Mouse (Mus musculus): Measurements from ENCODE around the gene Adgrb2.

The Adgrb2 gene

DNA sequence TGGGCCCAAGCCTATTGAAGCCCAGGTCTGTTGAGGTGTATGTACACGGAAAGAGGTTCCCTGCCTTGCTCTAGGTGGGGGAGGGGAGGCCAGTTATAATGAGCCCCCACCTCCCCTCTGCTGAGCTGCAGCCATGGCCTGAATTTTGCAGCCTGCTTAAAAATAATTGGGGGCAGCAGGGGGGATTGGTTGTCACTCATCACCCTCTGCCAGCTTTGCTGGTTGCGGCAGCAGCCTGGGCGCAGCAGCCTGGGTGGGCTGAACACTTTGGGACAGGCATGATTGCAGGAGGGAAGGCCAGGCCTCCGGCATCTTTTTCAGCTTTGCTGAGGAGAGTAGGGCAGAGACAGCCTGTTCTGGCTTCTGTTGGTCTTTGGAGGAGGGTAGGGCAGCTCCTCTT lies 5.3 kb downstream of the Adgrb2 start:
- DNase-seq, result no peak

DNA sequence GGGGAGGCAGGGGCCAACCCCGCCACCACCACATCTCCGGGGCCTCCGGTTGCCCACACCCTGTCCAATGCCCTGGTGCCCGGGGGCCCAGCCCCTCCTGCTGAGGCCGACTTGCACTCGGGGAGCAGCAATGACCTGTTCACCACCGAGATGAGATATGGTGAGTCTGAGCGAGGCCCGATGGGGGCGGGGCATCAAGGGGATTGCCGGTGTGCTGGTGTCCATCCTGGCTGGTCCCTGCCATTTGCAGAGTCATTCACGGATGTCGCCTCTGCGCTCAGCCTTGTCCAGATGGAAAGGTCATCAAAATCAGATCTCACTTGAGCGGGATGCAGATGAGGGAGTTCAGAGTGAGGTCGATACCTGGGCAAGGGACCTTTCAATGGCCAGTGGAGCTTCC lies 8.1 kb downstream of the Adgrb2 start:
- no peak for DNase-seq

- peak; percentile 52 for DNase-seq
These were observed 8.5 kb downstream of the Adgrb2 start for GRCm38 (mm10) chr4:129993213-129993612.

GRCm38 (mm10) chr4:129993944-129994695 lies 9.4 kb downstream of the Adgrb2 start:
- no peak for DNase-seq

- no peak for DNase-seq
These were observed 10.1 kb downstream of the Adgrb2 start for GRCm38 (mm10) chr4:129994728-129995127.

- DNase-seq, result no peak
These were observed 10.6 kb downstream of the Adgrb2 start for GRCm38 (mm10) chr4:129995255-129995654.

DNA sequence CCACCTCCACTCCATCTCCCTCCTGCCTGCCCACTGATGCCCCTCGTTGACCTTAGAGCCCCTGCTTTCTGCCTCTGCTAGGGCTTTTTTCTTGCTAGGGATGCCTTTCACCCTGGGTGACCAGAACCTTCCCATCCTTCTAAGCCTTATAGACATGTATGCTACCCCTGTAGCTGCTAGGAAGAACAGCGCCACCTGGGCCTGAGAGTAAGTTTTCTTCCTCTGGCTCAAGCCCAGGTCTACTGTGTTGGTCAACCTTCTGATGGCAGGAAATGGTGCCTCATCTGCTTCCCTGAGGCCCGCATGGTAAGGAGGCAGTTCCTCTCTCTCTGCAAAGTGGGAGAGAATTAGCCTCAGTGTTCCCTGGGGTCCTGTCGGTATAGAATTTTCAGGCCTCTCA lies 11.3 kb downstream of the Adgrb2 start:
- DNase-seq, result no peak

DNA sequence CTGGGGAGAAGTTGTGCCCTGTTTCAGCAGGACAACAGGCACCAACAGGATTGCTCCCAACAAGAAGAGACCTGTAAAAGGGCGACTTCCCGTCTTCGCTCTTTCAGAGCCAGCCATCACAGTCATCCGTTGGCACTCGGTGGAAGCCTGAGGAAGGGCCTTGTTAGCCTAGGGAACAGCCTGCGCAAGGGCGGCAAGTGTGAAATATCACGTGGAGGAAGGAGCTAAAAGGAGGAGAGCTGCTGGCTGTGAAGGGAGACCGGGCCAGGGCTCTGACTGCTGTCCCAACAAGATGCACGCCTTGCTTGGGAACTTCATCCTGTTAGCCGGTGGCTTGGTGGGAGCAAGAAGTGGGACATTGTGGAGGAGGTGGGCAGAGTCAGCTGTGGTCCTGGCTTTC lies 13.5 kb downstream of the Adgrb2 start:
- no peak for DNase-seq

DNA sequence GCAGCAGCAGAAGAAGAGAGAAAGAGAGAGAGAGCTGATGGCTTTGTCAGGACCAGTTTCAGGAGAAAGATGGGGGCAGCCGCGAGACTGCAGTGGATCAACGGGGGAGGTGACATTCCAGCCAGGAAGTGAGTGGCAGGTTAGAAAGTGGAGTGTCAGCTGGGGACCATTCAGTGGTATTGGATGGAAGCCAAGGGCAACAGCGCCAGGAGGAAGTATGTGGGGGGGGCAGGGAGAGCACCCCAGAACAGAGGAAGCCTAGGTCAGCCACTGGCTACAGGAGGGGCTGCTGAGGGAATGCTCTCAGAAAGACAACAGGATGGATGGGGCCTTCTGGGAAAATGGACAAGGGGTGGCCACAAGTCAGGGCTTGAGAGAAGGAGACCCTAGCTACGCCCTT lies 17.0 kb downstream of the Adgrb2 start:
- DNase-seq, result no peak

DNA sequence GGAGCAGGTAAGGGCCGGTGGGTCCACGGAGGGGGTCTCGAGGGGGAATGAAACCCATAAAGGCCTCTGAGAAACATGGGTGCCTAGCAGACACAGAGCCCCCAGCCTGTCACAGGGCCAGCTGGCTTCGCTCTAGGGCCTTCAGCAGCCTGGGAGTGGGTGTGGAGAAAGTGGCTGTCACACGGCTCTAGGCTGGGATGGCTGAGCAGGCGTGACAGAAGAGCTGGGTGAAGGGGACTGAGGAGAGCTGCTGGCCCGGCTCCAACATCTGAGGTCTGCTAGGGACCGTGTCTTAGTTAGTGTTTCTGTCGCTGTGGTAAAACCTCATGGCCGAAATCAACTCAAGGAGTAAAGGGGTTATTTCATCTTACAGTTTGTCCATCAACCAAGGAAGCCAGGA lies 17.5 kb downstream of the Adgrb2 start:
- no peak for DNase-seq

- no peak for DNase-seq
These were observed 20.9 kb downstream of the Adgrb2 start for GRCm38 (mm10) chr4:130005593-130005992.

- no peak for DNase-seq
These were observed 21.9 kb downstream of the Adgrb2 start for GRCm38 (mm10) chr4:130006533-130006932.

GRCm38 (mm10) chr4:130009043-130009442 lies 24.4 kb downstream of the Adgrb2 start:
- no peak for DNase-seq

GRCm38 (mm10) chr4:130010723-130011122 lies 26.1 kb downstream of the Adgrb2 start:
- no peak for DNase-seq

DNA sequence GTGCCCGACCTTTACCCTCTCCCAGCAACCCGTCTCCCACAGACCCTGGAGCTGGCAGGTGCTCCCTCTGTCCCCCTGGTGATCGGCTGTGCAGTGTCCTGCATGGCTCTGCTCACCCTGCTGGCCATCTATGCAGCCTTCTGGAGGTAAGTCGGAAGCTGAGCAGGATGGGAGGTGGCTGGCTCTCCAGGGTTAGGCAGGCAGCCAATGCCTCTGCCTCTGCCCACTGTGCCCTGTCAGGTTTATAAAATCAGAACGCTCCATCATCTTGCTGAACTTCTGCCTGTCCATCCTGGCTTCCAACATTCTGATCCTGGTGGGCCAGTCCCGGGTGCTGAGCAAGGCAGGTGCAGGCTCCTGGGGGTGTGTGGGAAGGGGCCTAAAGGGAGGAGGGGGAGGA lies 27.6 kb downstream of the Adgrb2 start:
- no peak for DNase-seq

DNA sequence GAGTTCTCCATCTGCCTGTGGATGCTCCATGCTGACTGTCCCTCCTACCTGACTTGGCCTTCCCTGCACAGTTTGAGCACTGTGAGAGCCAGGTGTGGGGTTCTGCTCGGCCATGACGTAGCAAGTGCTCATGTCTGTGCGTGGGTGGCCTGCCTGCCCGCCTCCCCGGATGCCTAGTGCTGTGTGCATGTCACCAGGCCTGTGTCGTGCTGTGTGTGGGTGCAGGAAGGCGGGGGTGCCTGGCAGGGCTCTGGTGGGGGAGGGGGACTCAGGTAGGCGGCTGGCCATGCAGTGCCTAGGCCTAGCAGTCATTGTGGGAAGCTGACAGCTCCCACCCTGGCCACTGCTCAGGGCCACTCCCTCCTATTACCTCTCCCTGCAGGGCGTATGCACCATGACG lies 28.4 kb downstream of the Adgrb2 start:
- DNase-seq, result no peak

DNA sequence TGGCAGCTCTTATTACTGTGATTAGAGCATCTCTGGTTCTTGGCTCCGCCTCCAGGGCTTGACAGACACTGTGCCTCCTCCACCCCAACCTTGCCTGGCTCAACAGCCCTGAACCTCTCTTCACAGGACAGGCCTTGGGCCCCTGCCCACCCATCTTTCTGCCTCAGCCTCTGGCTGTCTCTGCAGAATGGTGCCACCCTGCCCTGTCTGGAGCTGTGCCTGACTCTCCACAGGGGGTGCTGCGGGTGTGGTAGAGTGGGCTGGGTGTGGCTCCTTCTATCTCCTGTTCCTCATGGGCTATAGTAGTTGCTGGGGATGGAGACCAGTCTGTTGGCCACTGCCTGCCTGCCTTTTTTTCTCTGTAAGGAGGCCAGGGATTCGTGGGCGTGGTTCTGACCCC lies 31.3 kb downstream of the Adgrb2 start:
- DNase-seq, result no peak

DNA sequence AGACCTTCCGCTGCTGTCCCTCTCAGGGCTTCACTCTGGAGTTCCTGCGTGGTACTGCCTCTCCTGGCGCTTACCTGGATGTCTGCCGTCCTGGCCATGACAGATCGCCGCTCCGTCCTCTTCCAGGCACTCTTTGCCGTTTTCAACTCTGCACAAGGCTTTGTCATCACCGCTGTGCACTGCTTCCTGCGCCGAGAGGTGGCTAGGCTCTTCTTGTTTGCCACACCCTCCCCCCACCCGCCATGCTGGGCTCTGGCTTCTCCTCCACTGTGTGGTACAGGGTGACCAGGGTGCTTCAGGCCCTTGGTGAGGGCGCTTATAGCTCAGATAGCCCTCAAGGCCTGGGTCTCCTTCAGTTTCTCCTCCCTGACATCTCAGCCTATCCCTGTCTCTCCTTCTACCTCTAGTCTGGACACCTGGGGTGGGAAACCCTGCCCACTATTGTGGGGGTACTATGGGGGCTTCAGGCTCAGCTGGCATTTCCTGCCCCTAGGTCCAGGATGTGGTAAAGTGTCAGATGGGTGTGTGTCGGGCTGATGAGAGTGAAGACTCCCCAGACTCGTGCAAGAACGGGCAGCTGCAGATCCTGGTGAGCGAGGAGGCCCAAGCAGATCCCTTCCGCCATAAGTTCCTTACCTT lies 32.5 kb downstream of the Adgrb2 start:
- DNase-seq, result no peak

GRCm38 (mm10) chr4:130022952-130023351 lies 38.3 kb downstream of the Adgrb2 start:
- DNase-seq, result no peak

- no peak for DNase-seq
These were observed 39.0 kb downstream of the Adgrb2 start for GRCm38 (mm10) chr4:130023511-130024231.

DNA sequence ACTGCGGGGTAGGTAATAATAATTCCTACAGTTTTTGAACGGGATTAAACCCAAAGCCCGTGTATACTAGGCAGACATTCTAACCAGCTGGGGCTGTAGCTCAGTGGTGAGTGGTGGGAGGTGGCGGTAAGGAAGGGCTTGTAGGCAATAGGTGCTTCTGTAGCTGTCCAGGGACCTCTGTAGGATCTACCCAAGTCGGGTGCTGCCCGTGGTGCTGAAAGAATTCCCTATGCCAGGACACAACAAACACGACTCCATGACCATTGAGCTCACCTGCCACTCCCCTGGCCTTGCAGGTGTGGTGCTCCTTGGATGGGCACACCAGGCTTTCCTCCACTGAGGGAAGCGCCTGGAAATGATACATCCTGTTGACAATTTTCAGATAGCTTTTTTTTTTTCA lies 40.9 kb downstream of the Adgrb2 start:
- DNase-seq, result no peak

GRCm38 (mm10) chr4:130031146-130031545 lies 46.5 kb downstream of the Adgrb2 start:
- no peak for DNase-seq

DNA sequence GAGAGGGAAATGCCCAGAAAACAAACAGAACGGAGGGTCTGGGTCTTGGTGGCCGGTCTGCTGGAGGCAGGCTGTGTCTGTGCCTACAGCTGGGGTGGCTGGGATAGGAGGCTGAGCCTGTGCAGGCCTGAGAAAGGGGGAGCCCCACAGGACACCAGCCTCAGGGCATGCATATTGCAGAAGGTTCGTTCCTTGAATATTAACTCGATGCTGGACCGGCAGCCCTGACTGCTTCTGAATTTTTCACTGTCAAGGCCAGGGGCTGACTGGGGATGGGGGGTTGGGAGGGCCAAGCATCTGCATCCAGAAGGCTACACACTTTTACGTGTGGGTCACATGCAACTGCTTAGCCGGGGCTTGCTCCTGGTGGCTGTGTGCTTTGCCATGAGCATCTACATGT lies 48.8 kb downstream of the Adgrb2 start:
- no peak for DNase-seq

GRCm38 (mm10) chr4:130036112-130036511 lies 51.4 kb downstream of the Adgrb2 start:
- peak; percentile 44 for DNase-seq

Data from cerebellum, adult 11 months (tissue).